Mouse (Mus musculus) lung, postnatal 0 days (tissue): ENCODE results near the gene Podxl2. TPM values are rescaled to one million over a fixed set of nuclear protein-coding genes. Genes with fewer than 3 reads are reported as not detected.

ENCODE experiments used
- ATAC-seq: fragments of 200-750 bp; cut with Nextera tagmentation; 2 replicates; pipeline ENCODE4 v1.8.0; 2017; ENCODE audit warnings: moderate library complexity
- DNase-seq: peaks from one replicate; pipeline ENCODE4 v3.0.0-alpha.2; 2016; ENCODE audit warnings: low spot score
- H3K27ac ChIP-seq: fragments of 300-500 bp; sonication (generic); 2 replicates; pipeline ENCODE4 v1.5.1; 2014; ENCODE audit warnings: antibody characterized with exemption, mild to moderate bottlenecking, low read length, mixed read lengths
- H3K27me3 ChIP-seq: fragments of 300-500 bp; sonication (generic); replicated peaks from 2 replicates; pipeline ENCODE4 v1.6.1; 2014; ENCODE audit warnings: low read length, mixed read lengths; ENCODE audit not compliant: insufficient read depth
- H3K36me3 ChIP-seq: fragments of 300-500 bp; sonication (generic); 2 replicates; pipeline ENCODE4 v1.6.1; 2014; ENCODE audit warnings: low read length, mixed read lengths; ENCODE audit not compliant: insufficient read depth
- H3K4me1 ChIP-seq: fragments of 300-500 bp; sonication (generic); 2 replicates; pipeline ENCODE4 v1.6.1; 2014; ENCODE audit warnings: antibody characterized with exemption, low read depth, low read length, mixed read lengths; ENCODE audit not compliant: insufficient read depth
- H3K4me2 ChIP-seq: fragments of 300-500 bp; sonication (generic); replicated peaks from 2 replicates; pipeline ENCODE4 v1.6.1; 2014; ENCODE audit warnings: low read depth, mild to moderate bottlenecking, low read length, moderate library complexity, mixed read lengths
- H3K4me3 ChIP-seq: fragments of 300-500 bp; sonication (generic); 2 replicates; pipeline ENCODE4 v1.5.1; 2014; ENCODE audit warnings: low read depth, low read length
- H3K9ac ChIP-seq: fragments of 300-500 bp; sonication (generic); replicated peaks from 2 replicates; pipeline ENCODE4 v1.6.1; 2014; ENCODE audit warnings: low read depth, mild to moderate bottlenecking
- H3K9me3 ChIP-seq: fragments of 300-500 bp; sonication (generic); 2 replicates; pipeline ENCODE4 v1.6.1; 2016; ENCODE audit warnings: low read length, mixed read lengths
- CTCF ChIP-seq: IDR thresholded peaks from 2 replicates; pipeline ENCODE4 v1.5.1; 2016; ENCODE audit warnings: antibody characterized with exemption, mild to moderate bottlenecking
- EP300 ChIP-seq: IDR thresholded peaks from 2 replicates; pipeline ENCODE4 v1.6.1; 2016; ENCODE audit warnings: antibody characterized with exemption, mild to moderate bottlenecking, control low read depth
- WGBS: fragments of 180-500 bp; shearing (Covaris S2); extraction: QIAGEN DNeasy Blood & Tissue Kit; methylation state at CpG from one replicate; pipeline ENCODE4 v1.1.7; 2014; 5-methylcytosine and 5-hydroxymethylcytosine counted together
- polyA plus RNA-seq: library from polyadenylated mRNA; unstranded; fragments of >200 nt; fragmentation: Nextera tagmentation; extraction: Ambion mirVana; gene quantifications from 2 replicates; pipeline ENCODE4 v1.2.1, GENCODE M21; 2015

Podxl2 gene
- polyA plus RNA-seq, 1 experiment from 2014 or later = 19.1 TPM

DNA sequence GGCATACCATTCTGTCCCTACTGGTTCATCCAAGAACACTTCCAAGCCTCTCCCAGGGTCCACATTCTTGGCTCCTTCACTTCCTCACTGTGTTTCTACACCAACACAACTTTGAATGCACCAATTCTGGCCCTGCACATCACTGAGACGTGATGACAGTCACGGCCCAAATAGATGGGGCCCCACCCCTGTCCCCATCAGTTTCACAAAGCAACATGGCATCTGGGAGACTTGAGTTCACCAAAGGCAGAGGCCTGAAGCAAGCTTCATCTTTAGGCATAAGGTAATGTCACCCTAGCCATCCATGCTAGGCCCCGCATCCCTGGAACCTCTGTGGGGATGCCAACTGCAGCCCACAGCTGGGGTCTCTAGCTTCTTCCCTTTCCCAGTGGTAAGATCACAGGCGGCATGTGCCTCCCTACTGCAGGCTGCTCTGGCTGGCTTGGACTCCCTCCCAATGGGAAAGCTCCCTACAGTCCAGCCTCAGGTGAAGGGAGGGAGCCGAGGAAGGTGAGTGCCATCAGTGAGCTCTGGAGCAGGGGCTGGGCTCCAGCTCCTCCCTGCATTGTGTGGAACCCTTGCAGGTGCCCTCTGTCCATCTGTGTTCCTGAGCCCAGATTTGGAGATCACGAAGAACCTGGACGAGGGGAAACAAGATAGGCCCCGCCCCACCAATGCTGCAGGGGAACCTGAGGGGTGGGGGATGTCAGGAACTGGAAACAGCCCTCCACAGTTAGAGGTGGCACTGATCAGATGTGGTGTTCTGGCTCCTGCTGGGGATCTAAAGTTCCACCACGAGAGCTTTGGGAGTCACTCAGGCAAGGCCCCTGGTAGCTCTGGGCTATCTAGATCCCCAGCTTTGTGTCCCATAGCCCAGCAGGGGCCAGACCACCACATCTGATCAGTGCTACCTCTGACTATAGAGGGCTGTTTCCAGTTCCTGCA is 30.8 kb downstream of the Podxl2 start:
- no peak overlapping the region for H3K27ac ChIP-seq
- no peak for DNase-seq
- no peak overlapping the region for H3K9ac ChIP-seq
- no peaks in the 10 kb centered on the region for H3K36me3 ChIP-seq
- WGBS = 72% methylated on average over 9 of the region's 9 CpGs
- peaks cover 11% of the 10 kb centered on the region for H3K4me1 ChIP-seq
- no peaks in the 10 kb centered on the region for H3K27me3 ChIP-seq
- H3K4me2 ChIP-seq = no peak overlapping the region
- no peaks in the 10 kb centered on the region for H3K9me3 ChIP-seq
- ATAC-seq = no peak
- no peak overlapping the region for H3K4me3 ChIP-seq
- no peak for TF ChIP-seq EP300
- no peak for TF ChIP-seq CTCF

DNA sequence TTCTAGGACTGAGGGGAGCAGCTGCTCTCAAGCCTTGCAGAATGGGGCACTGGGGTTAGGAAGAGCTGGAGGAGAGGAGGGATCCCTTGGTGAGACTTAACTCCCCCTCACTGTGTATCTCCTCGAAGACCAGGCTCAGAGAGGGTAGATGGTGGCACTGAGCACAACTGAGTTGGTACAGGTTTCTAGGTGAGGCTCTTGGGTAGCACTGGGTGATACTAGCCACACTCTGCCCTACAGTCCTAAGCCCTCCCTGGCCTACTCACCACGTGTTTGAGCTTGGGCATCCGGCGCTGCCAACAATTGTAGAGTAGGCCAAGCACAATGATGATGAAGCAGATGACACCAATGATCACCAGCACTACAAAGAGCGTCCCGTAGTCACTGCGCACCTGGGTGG is 31.6 kb downstream of the Podxl2 start:
- Histone ChIP-seq H3K4me3 (peak overlapping the region; percentile 68; the same call in 1 of the 2 replicates), H3K4me1 (peaks cover 11% of the 10 kb centered on the region), H3K27ac (no peak overlapping the region), H3K27me3 (no peaks in the 10 kb centered on the region), H3K36me3 (peaks cover 8% of the 10 kb centered on the region; the same call in 1 of the 2 replicates), H3K4me2 (peak overlapping the region; percentile 93), H3K9me3 (no peaks in the 10 kb centered on the region), H3K9ac (peak overlapping the region; percentile 58)
- TF ChIP-seq CTCF = no peak
- TF ChIP-seq EP300 = no peak
- no peak for DNase-seq
- 71% methylated on average over 7 of the region's 7 CpGs for WGBS
- ATAC-seq = no peak

DNA sequence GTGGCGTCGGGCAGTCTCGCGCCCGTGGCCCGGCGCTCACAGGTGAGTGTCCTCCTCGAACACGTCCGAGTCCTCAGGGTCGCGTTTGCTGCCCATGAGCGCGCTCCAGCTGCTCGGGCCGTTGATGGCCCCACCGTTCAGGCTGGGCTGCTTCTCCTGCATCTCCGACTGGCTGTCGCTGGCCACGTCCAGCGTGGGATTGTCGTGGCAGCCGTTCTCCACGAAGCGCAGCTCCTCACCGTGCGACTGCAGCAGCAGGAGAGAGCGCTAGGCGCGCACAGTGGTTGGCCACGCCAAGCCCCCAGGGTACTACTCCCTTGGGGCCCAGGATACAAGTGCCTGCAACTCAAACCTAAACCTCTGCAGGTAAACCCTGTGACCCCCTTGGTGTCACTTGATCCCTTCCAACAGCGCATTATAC is 32.1 kb downstream of the Podxl2 start:
- DNase-seq = peak; percentile 32
- no peak for TF ChIP-seq EP300
- TF ChIP-seq CTCF = no peak
- WGBS = under 1% methylated on average over 29 of the region's 32 CpGs
- H3K27ac ChIP-seq = peak overlapping the region; percentile 97
- ATAC-seq = peak; percentile 0; the same call in 1 of the 2 replicates
- peaks cover 11% of the 10 kb centered on the region for H3K4me1 ChIP-seq
- no peaks in the 10 kb centered on the region for H3K27me3 ChIP-seq
- no peaks in the 10 kb centered on the region for H3K9me3 ChIP-seq
- H3K4me3 ChIP-seq = peak overlapping the region; percentile 68
- H3K36me3 ChIP-seq = peaks cover 13% of the 10 kb centered on the region; the same call in 1 of the 2 replicates
- H3K4me2 ChIP-seq = peak overlapping the region; percentile 93
- peak overlapping the region; percentile 58 for H3K9ac ChIP-seq

DNA sequence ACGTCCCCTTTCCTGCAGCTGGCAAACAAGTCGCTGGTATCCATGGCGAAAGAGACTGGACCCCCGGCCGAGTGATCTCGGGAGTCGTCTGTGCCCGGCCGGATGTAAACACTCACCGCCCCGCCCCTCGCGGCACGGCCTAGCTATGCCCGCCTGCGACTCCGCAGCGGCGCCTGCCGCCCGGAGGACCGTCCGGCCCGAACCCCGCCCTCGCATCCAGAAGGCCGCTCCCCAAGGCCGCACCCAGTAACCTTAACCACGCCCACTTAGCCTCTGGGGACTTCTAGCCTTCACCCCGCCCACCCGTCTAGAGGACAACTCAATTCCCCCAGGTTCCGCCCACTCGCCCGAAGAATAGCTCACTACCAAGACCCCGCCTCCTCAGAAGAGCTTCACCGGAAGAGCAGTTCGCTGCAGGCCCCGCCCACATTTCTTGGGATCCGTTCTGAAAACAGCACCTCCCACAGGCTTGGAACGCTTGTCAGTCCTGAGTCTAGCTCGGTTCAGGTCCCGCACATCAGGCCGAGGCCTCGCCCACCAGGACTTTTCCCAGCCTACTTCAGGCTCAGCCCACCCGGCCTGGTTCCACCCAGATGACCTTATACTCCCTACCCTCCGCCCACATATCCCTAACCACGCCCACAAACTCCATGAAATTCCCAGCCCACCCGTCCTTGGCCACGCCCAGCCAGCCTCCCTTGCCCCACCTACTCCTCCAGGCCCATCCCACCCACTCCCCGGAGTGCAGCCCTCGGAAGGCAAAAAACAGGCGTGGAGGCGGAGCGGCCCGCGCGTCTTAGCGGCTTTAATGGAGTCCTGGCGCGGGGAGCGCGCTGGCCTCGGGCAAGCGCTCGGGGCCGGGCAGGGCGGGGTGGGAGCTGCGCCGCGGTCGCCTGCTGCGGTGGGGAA is 32.8 kb downstream of the Podxl2 start, which contains the start of gene Abtb1:
TSS of gene Abtb1 (minus strand) at position 204 of the 909 bp plus-strand sequence.
- WGBS = 1% methylated on average over 64 of the region's 72 CpGs
- peak; percentile 96 for ATAC-seq
- no peaks in the 10 kb centered on the region for H3K9me3 ChIP-seq

DNA sequence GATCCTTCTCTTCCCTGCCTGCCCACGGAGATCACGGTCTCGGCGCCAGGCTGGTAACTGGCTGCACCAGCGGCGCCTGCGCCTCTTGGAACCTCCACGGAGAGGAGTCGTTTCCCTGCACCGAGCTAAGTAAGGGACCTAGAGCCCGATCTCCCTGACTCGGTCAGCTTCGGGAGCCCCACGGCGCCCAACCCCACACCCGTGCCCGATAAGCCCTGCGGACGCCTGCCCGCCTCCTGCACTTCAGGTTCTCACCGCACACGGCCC is 33.4 kb downstream of the Podxl2 start:
- Histone ChIP-seq H3K4me2 (peak overlapping the region; percentile 88), H3K27me3 (no peaks in the 10 kb centered on the region), H3K4me3 (peak overlapping the region; percentile 84), H3K4me1 (peaks cover 11% of the 10 kb centered on the region), H3K36me3 (peaks cover 20% of the 10 kb centered on the region; the same call in 1 of the 2 replicates), H3K9ac (peak overlapping the region; percentile 82), H3K27ac (peak overlapping the region; percentile 97), H3K9me3 (no peaks in the 10 kb centered on the region)
- WGBS = under 1% methylated on average over 22 of the region's 22 CpGs
- no peak for DNase-seq
- peak; percentile 2 for ATAC-seq
- TF ChIP-seq EP300 (no peak), CTCF (no peak)

More for the DNA sequence above, 32.8 kb downstream of the Podxl2 start, which contains the start of gene Abtb1:
- Histone ChIP-seq H3K4me1 (peaks cover 11% of the 10 kb centered on the region), H3K27me3 (no peaks in the 10 kb centered on the region), H3K36me3 (peaks cover 20% of the 10 kb centered on the region; the same call in 1 of the 2 replicates), H3K4me2 (peak within 1 kb of the TSS; percentile 93), H3K4me3 (peak within 1 kb of the TSS; percentile 84), H3K27ac (peak within 1 kb of the TSS; percentile 97), H3K9ac (peak within 1 kb of the TSS; percentile 82)
- peak; percentile 79 for TF ChIP-seq CTCF
- no peak for TF ChIP-seq EP300
- DNase-seq = peak; percentile 100
